Mouse (Mus musculus) G1E (cell line): ENCODE measurements around the gene Hoxc12.

ENCODE experiments used
- CTCF ChIP-seq: IDR thresholded peaks from 2 replicates; pipeline ENCODE4 v1.5.1; 2012; ENCODE audit warnings: low read depth, low read length, inconsistent platforms, mixed read lengths
- GATA1 ChIP-seq: IDR thresholded peaks from 2 replicates; pipeline ENCODE4 v1.6.1; 2012; ENCODE audit warnings: borderline replicate concordance, low read length, inconsistent platforms, mixed read lengths
- GATA2 ChIP-seq: IDR thresholded peaks from 2 replicates; pipeline ENCODE4 v1.6.1; 2012; ENCODE audit warnings: low read depth, low read length, inconsistent platforms, borderline replicate concordance
- POLR2AphosphoS5 ChIP-seq: IDR thresholded peaks from 2 replicates; pipeline ENCODE4 v1.6.1; 2012; ENCODE audit warnings: low read depth, low read length, inconsistent platforms; ENCODE audit not compliant: insufficient replicate concordance

- TF ChIP-seq CTCF (no peak), GATA1 (no peak), GATA2 (no peak), POLR2AphosphoS5 (no peak)
These were observed 8.9 kb downstream of the Hoxc12 start for GRCm38 (mm10) chr15:102945185-102946077.
